Mouse (Mus musculus) liver, embryonic 11.5 days (tissue): ENCODE results near the gene Olfr435. TPM values are rescaled to one million over a fixed set of nuclear protein-coding genes. Genes with fewer than 3 reads are reported as not detected.
"Not testable (repeated sequence)": the region's sequence is repeated elsewhere in the genome, so short reads cannot be mapped to it uniquely, and the experiment has no call there.

Source experiments
- ATAC-seq: fragments of 200-750 bp; cut with Nextera tagmentation; replicated peaks from 2 replicates; pipeline ENCODE4 v1.8.0; 2017; ENCODE audit warnings: moderate number of reproducible peaks, mild to moderate bottlenecking, moderate TSS enrichment, moderate library complexity; ENCODE audit not compliant: low FRiP score
- DNase-seq: peaks from one replicate; pipeline ENCODE4 v3.0.0-alpha.2; 2017; ENCODE audit warnings: low spot score
- H3K27ac ChIP-seq: fragments of 300-500 bp; sonication (generic); 2 replicates; pipeline ENCODE4 v1.5.1; 2014; ENCODE audit warnings: mild to moderate bottlenecking, low read depth, low read length, control low read depth
- H3K27me3 ChIP-seq: fragments of 300-500 bp; sonication (generic); replicated peaks from 2 replicates; pipeline ENCODE4 v1.6.1; 2014; ENCODE audit warnings: low read length, mixed read lengths; ENCODE audit not compliant: control insufficient read depth, insufficient read depth
- H3K36me3 ChIP-seq: fragments of 300-500 bp; sonication (generic); 2 replicates; pipeline ENCODE4 v1.6.1; 2014; ENCODE audit warnings: mild to moderate bottlenecking, low read length, moderate library complexity, mixed read lengths; ENCODE audit not compliant: control insufficient read depth, insufficient read depth
- H3K4me1 ChIP-seq: fragments of 300-500 bp; sonication (generic); replicated peaks from 2 replicates; pipeline ENCODE4 v1.6.1; 2014; ENCODE audit warnings: low read length, mixed read lengths; ENCODE audit not compliant: control insufficient read depth, insufficient read depth
- H3K4me2 ChIP-seq: fragments of 300-500 bp; sonication (generic); 2 replicates; pipeline ENCODE4 v1.6.1; 2014; ENCODE audit warnings: mild to moderate bottlenecking, control low read depth, moderate library complexity
- H3K4me3 ChIP-seq: fragments of 300-500 bp; sonication (generic); 2 replicates; pipeline ENCODE4 v1.5.1; 2014; ENCODE audit warnings: low read depth, low read length, control low read depth
- H3K9ac ChIP-seq: fragments of 300-500 bp; sonication (generic); 2 replicates; pipeline ENCODE4 v1.6.1; 2014; ENCODE audit warnings: low read depth, low read length, control low read depth
- H3K9me3 ChIP-seq: fragments of 300-500 bp; sonication (generic); 2 replicates; pipeline ENCODE4 v1.6.1; 2016; ENCODE audit warnings: low read length, inconsistent platforms, mixed read lengths; ENCODE audit not compliant: control insufficient read depth
- WGBS: fragments of 180-500 bp; shearing (Covaris S2); extraction: QIAGEN DNeasy Blood & Tissue Kit; methylation state at CpG from one replicate; pipeline ENCODE4 v1.1.7; 2014; 5-methylcytosine and 5-hydroxymethylcytosine counted together
- polyA plus RNA-seq: library from polyadenylated mRNA; unstranded; fragments of >200 nt; fragmentation: Nextera tagmentation; extraction: Ambion mirVana; gene quantifications from 2 replicates; pipeline ENCODE4 v1.2.1, GENCODE M21; 2014

Gene Olfr435
- polyA plus RNA-seq, 1 experiment from 2014 or later, result not detected

DNA sequence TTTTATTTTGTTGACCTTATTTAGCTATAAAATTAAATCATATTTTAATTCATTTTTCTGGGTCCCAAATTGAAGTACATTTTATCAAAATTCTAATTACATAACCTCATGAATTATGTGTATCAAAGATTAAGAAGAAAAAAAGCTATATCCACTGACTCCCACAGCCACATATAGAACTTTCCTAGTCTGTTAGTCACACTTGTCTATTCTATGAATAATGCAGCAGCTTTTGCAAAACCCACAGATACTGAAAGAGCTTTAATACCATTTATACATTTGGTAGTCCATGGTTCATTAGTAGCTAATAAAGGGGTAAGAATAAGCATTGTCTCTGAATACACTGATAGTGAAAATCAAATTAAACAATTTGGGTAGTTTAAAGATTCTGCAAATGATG is 5.8 kb downstream of the Olfr435 start:
- no peak overlapping the region for H3K27ac ChIP-seq
- DNase-seq (no peak), ATAC-seq (no peak)
- H3K4me3 ChIP-seq, result no peak overlapping the region
- H3K4me2 ChIP-seq, result no peak overlapping the region
- H3K4me1 ChIP-seq, result no peaks in the 10 kb centered on the region
- H3K9ac ChIP-seq, result no peak overlapping the region
- H3K27me3 ChIP-seq, result no peaks in the 10 kb centered on the region
- H3K36me3 ChIP-seq, result no peaks in the 10 kb centered on the region
- H3K9me3 ChIP-seq, result no peaks in the 10 kb centered on the region

DNA sequence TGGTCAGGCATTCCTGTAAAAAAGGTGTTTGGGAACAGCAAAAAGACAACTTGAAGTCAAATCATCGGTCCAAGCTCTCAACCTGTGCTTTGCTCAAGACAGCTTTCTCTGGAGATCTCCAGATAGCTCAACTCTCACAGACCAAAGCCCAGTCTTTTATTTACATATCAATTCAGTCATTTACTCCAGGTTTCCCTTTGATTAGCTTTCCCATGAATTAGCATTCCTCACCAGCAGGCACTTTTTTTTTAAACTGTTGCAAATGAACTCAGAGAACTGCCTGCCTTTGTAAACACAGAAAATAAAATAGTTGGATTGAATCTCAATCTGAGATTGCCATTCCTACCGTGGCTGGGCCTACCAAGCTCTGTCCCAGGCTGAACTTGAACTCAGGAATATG is 8.4 kb downstream of the Olfr435 start:
- H3K9me3 ChIP-seq, result no peaks in the 10 kb centered on the region
- WGBS, result 48% methylated on average over 2 of the region's 2 CpGs
- ATAC-seq, result no peak
- H3K4me3 ChIP-seq, result no peak overlapping the region
- no peak for DNase-seq
- H3K9ac ChIP-seq, result no peak overlapping the region
- H3K27ac ChIP-seq, result no peak overlapping the region
- H3K36me3 ChIP-seq, result no peaks in the 10 kb centered on the region
- H3K4me2 ChIP-seq, result no peak overlapping the region
- H3K4me1 ChIP-seq, result no peaks in the 10 kb centered on the region
- no peaks in the 10 kb centered on the region for H3K27me3 ChIP-seq

DNA sequence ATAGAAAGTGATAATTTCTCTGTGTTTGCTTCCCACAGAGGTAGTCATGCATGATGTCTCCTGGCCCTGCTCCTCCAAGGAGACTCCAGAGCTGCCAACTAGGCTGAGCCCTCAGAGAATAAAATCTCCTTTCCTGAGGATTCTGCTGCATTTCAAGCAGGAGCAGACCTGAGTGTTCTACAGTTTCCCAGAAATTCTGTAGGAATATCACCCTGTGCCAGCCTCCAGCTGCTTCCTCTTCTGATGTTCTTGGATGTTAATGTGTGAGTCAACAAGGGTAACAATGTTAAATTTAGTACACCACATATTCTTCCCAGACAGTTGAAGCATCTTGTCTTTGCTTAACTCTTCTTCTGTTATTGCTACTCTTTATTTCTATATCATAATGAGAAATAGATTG is 15.9 kb downstream of the Olfr435 start, which contains the start of gene Olfr434:
TSS of gene Olfr434 (plus strand) at position 149 of the 400 bp plus-strand sequence.
- not testable (repeated sequence) for DNase-seq, H3K27me3 ChIP-seq, H3K9me3 ChIP-seq, H3K4me1 ChIP-seq, H3K4me2 ChIP-seq, H3K36me3 ChIP-seq, H3K9ac ChIP-seq, ATAC-seq, H3K27ac ChIP-seq, H3K4me3 ChIP-seq

DNA sequence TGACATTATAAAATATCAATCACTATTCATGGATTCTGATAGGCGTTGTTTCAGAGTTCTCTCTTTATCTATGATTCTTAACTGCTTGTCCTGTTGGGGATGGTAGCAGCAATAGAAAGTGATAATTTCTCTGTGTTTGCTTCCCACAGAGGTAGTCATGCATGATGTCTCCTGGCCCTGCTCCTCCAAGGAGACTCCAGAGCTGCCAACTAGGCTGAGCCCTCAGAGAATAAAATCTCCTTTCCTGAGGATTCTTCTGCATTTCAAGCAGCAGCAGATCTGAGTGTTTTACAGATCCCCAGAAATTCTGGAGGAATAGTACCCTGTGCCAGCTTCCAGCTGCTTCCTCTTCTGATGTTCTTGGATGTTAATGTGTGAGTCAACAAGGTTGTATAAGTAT is 34.3 kb downstream of the Olfr435 start, which contains the start of gene Olfr47:
TSS of gene Olfr47 (plus strand) at position 275 of the 400 bp plus-strand sequence.
- H3K9me3 ChIP-seq, ATAC-seq, DNase-seq, H3K4me3 ChIP-seq, H3K9ac ChIP-seq, H3K4me1 ChIP-seq, H3K27me3 ChIP-seq, H3K4me2 ChIP-seq, H3K36me3 ChIP-seq, H3K27ac ChIP-seq: not testable (repeated sequence)
- 67% methylated on average over 1 of the region's 1 CpGs for WGBS

DNA sequence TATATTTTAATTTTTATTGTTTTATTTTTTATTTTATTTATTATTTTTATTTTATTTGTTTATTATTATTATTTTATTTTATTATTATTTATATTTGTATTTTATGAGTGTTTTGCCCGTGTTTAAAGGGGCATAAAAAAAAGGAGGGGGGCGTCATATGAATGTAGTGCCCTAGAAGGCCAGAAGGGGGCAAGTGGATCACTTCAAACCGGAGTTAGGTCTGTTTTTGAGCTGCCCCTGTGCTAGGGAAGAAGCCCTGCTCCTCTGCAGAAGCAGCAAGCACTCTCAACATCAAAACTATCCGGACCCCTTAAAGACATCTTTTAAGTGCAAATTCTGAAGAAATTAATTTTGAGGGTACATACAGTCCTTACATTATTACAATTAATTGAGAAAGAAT is 45.1 kb downstream of the Olfr435 start:
- Histone ChIP-seq H3K27me3 (no peaks in the 10 kb centered on the region), H3K9ac (no peak overlapping the region), H3K4me2 (no peak overlapping the region), H3K9me3 (no peaks in the 10 kb centered on the region), H3K27ac (no peak overlapping the region), H3K36me3 (no peaks in the 10 kb centered on the region), H3K4me3 (no peak overlapping the region), H3K4me1 (no peaks in the 10 kb centered on the region)
- WGBS, result 7% methylated on average over 4 of the region's 4 CpGs
- DNase-seq (no peak), ATAC-seq (no peak)

DNA sequence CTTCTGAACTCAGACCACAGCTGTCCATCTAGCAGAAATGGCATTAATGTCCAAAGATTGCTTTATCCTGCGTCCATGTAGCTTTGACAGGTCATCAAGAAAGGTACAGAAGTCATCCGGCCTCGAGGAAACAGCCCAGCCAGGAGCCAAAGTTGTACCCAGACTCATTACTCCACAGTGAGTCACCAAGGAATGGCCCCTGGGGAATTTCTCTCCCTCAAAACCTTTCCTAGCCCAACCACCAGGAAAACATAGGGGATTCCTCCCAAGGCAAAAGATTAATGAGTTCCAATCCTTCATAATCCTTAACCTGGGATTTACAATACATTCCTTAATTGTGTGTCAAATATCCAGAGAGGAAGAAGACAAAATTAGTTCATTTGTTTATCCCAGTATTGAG is 50.5 kb downstream of the Olfr435 start:
- 54% methylated on average over 3 of the region's 3 CpGs for WGBS
- no peak for DNase-seq
- Histone ChIP-seq H3K4me1 (no peaks in the 10 kb centered on the region), H3K4me3 (no peak overlapping the region), H3K27ac (no peak overlapping the region), H3K9ac (no peak overlapping the region), H3K27me3 (no peaks in the 10 kb centered on the region), H3K9me3 (no peaks in the 10 kb centered on the region), H3K4me2 (no peak overlapping the region), H3K36me3 (no peaks in the 10 kb centered on the region)
- no peak for ATAC-seq

DNA sequence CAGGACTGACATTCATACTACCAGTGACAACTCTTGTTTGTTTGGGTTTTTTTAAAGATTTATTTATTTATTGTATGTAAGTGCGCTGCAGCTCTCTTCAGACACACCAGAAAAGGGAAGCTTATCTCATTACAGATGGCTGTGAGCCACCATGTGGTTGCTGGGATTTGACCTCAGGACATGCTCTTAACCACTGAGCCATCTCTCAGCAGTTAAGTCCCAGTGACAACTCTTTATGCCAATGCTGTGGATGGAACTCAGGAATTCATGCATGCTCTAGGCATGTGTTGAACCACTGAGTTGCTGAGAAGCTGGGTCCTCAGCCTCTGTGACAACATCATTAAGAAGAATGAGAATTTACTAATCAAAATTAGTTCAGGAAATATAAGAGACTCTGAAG is 56.0 kb downstream of the Olfr435 start:
- no peak overlapping the region for H3K4me2 ChIP-seq
- ATAC-seq (no peak), DNase-seq (no peak)
- H3K27me3 ChIP-seq, result no peaks in the 10 kb centered on the region
- no peak overlapping the region for H3K4me3 ChIP-seq
- H3K27ac ChIP-seq, result no peak overlapping the region
- H3K9ac ChIP-seq, result no peak overlapping the region
- no peaks in the 10 kb centered on the region for H3K9me3 ChIP-seq
- H3K4me1 ChIP-seq, result no peaks in the 10 kb centered on the region
- H3K36me3 ChIP-seq, result no peaks in the 10 kb centered on the region
- 52% methylated on average over 1 of the region's 1 CpGs for WGBS

Other genes with a start within 250 kb of the Olfr435 start
- gene Olfr444, start 248.1 kb upstream of the Olfr435 start, polyA plus RNA-seq, result not detected in 2 replicates
- not detected in 2 replicates for gene Olfr441, start 90.8 kb upstream of the Olfr435 start, polyA plus RNA-seq
- gene Olfr237-ps1, start 50.6 kb upstream of the Olfr435 start, polyA plus RNA-seq, result not detected in 2 replicates
- not detected in 2 replicates for gene Olfr437, start 33.9 kb upstream of the Olfr435 start, polyA plus RNA-seq
- not detected in 2 replicates for gene Olfr13, start 25.0 kb upstream of the Olfr435 start, polyA plus RNA-seq
- gene Olfr434, start 15.9 kb downstream of the Olfr435 start, polyA plus RNA-seq, result not detected in 2 replicates
- gene Olfr47, start 34.4 kb downstream of the Olfr435 start, polyA plus RNA-seq, result not detected in 2 replicates
- 3.1 and 3.8 TPM in 2 replicates for gene Arhgef5, start 68.4 kb downstream of the Olfr435 start, polyA plus RNA-seq
- gene Nobox, start 112.4 kb downstream of the Olfr435 start, polyA plus RNA-seq, result not detected in 2 replicates